Mouse (Mus musculus) intestine, postnatal 0 days (tissue): ENCODE data around the gene B4galt2. TPM values are rescaled to one million over a fixed set of nuclear protein-coding genes. Genes with fewer than 3 reads are reported as not detected.

Experiments
- ATAC-seq: fragments of 200-750 bp; cut with Nextera tagmentation; 2 replicates; pipeline ENCODE4 v1.8.0; 2017; ENCODE audit warnings: mild to moderate bottlenecking, moderate TSS enrichment, moderate library complexity
- H3K27ac ChIP-seq: fragments of 300-500 bp; sonication (generic); 2 replicates; pipeline ENCODE4 v1.5.1; 2014; ENCODE audit warnings: mild to moderate bottlenecking, low read depth, low read length, moderate library complexity
- H3K27me3 ChIP-seq: fragments of 300-500 bp; sonication (generic); replicated peaks from 2 replicates; pipeline ENCODE4 v1.6.1; 2014; ENCODE audit warnings: low read length, mixed read lengths; ENCODE audit not compliant: control insufficient read depth, insufficient read depth
- H3K36me3 ChIP-seq: fragments of 300-500 bp; sonication (generic); 2 replicates; pipeline ENCODE4 v1.6.1; 2014; ENCODE audit warnings: mild to moderate bottlenecking, moderate library complexity; ENCODE audit not compliant: control insufficient read depth, insufficient read depth
- H3K4me1 ChIP-seq: fragments of 300-500 bp; sonication (generic); replicated peaks from 2 replicates; pipeline ENCODE4 v1.6.1; 2014; ENCODE audit warnings: antibody characterized with exemption, low read length, mixed read lengths; ENCODE audit not compliant: control insufficient read depth, insufficient read depth
- H3K4me2 ChIP-seq: fragments of 300-500 bp; sonication (generic); replicated peaks from 2 replicates; pipeline ENCODE4 v1.6.1; 2014; ENCODE audit warnings: low read depth, mild to moderate bottlenecking, moderate library complexity
- H3K4me3 ChIP-seq: fragments of 300-500 bp; sonication (generic); 2 replicates; pipeline ENCODE4 v1.5.1; 2014; ENCODE audit warnings: low read depth, low read length
- H3K9ac ChIP-seq: fragments of 300-500 bp; sonication (generic); 2 replicates; pipeline ENCODE4 v1.6.1; 2014; ENCODE audit warnings: mild to moderate bottlenecking, low read depth, low read length
- H3K9me3 ChIP-seq: fragments of 300-500 bp; sonication (generic); 2 replicates; pipeline ENCODE4 v1.6.1; 2016; ENCODE audit warnings: mixed run types; ENCODE audit not compliant: control insufficient read depth
- CTCF ChIP-seq: sonication (generic); IDR thresholded peaks from 2 replicates; pipeline ENCODE4 v1.5.1; 2016; ENCODE audit warnings: low read depth, mild to moderate bottlenecking, control low read depth, antibody characterized with exemption, moderate library complexity
- WGBS: fragments of 180-500 bp; shearing (Covaris S2); extraction: QIAGEN DNeasy Blood & Tissue Kit; methylation state at CpG from one replicate; pipeline ENCODE4 v1.1.7; 2014; 5-methylcytosine and 5-hydroxymethylcytosine counted together
- polyA plus RNA-seq: library from polyadenylated mRNA; unstranded; fragments of >200 nt; fragmentation: Nextera tagmentation; extraction: Ambion mirVana; gene quantifications from 2 replicates; pipeline ENCODE4 v1.2.1, GENCODE M21; 2015

The B4galt2 gene
- polyA plus RNA-seq, 1 experiment from 2014 or later, result 8.7 TPM

DNA sequence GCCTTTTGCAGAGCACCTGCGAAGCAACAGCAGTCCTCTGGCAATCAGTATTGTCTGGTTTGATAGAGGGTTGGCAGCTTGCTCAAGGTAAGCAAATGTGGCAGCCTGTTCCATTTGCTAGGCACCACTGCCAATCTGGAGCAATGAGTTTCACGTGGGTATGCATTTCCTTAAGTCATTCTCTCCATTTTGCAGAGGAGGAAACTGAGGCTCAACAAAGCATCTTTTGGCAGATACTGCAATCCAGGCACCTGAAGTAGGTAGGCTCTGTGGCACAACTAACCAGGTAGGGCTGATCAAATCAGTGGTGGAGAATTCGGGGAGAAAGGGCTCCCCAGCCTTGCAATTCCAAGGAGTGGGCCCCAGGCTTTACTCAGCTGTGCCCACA lies 48.8 kb downstream of the B4galt2 start, which contains the start of gene Slc6a9:
Slc6a9 (plus strand) TSS at position 50 of the 388 bp plus-strand sequence.
- Histone ChIP-seq H3K4me1 (peaks cover 3% of the 10 kb centered on the region; the same call in 1 of the 2 replicates), H3K4me2 (peak within 1 kb of the TSS; percentile 99), H3K27me3 (0 out of 2 replicates have a peak, but pooled peaks cover 3% of the 10 kb centered on the region), H3K27ac (peak within 1 kb of the TSS; percentile 81), H3K36me3 (no peaks in the 10 kb centered on the region), H3K9ac (peak within 1 kb of the TSS; percentile 48), H3K9me3 (no peaks in the 10 kb centered on the region), H3K4me3 (peak within 1 kb of the TSS; percentile 78)
- no peak for ATAC-seq
- TF ChIP-seq CTCF, result no peak; the same call in 1 of the 2 replicates
- 34% methylated on average over 3 of the region's 3 CpGs for WGBS

DNA sequence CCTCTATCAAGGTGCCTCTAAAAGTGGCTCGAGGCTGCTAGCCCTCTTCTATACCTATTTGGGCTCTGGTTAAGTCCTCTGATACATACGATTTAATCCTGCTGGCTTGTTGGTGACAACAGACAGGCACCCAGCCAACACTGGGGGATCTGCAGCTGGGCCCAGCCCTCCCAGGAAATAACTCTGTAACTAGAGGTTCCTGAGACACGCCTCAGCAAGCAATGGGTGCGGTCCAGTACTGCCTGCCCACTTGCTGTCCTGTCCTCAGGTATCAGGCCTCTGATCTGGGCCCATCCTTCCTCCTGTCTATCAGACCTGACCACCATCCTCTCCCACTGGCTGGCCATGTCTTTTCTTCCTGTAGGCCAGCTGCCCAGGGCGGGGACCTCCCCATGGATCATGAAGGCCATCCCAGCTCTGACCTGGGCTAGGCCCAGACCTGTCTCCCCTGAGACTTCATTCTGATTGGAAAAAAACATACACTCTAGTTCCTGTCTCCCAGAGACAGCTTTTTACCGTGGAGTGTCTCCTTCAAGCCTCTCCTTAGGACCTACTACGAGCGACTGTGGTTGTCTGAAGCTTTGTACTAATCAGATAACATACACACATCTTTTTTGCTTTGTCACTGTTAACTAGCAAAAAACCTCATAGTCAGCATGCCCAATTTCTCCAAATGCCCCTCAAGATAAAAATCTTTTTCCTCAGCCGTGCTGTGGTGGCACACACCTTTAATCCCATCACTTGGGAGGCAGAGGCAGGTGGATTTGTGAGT lies 51.2 kb downstream of the B4galt2 start:
- no peak for TF ChIP-seq CTCF
- Histone ChIP-seq H3K4me2 (no peak overlapping the region), H3K9me3 (no peaks in the 10 kb centered on the region), H3K4me3 (no peak overlapping the region), H3K27me3 (0 out of 2 replicates have a peak, but pooled peaks cover 3% of the 10 kb centered on the region), H3K36me3 (no peaks in the 10 kb centered on the region), H3K4me1 (peaks cover 3% of the 10 kb centered on the region; the same call in 1 of the 2 replicates), H3K27ac (no peak overlapping the region), H3K9ac (no peak overlapping the region)
- no peak for ATAC-seq
- WGBS, result 56% methylated on average over 9 of the region's 9 CpGs

DNA sequence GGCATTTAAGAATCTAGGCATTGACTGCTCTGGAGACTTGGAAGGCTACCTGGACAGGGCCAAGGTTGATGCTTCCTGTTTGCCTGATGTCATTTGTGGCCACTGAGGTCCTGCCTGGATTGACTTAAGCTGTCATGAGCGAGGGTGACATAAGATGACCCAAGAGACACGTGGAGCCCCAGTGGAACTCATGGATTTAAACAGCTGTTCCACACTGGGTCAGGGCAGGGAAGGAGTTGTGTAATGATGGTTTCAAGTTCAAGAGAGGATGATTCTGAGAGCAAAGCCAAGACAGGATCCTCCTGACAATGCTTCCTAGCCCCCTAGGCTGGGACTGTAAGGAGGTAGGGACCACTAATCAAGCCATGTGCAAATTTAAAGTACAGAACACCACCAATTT lies 51.8 kb downstream of the B4galt2 start:
- H3K4me1 ChIP-seq, result peaks cover 3% of the 10 kb centered on the region; the same call in 1 of the 2 replicates
- no peaks in the 10 kb centered on the region for H3K9me3 ChIP-seq
- no peak overlapping the region for H3K4me2 ChIP-seq
- H3K9ac ChIP-seq, result no peak overlapping the region
- no peak for ATAC-seq
- H3K27ac ChIP-seq, result no peak overlapping the region
- H3K27me3 ChIP-seq, result 0 out of 2 replicates have a peak, but pooled peaks cover 3% of the 10 kb centered on the region
- 56% methylated on average over 2 of the region's 2 CpGs for WGBS
- H3K36me3 ChIP-seq, result no peaks in the 10 kb centered on the region
- no peak overlapping the region for H3K4me3 ChIP-seq
- TF ChIP-seq CTCF, result no peak

DNA sequence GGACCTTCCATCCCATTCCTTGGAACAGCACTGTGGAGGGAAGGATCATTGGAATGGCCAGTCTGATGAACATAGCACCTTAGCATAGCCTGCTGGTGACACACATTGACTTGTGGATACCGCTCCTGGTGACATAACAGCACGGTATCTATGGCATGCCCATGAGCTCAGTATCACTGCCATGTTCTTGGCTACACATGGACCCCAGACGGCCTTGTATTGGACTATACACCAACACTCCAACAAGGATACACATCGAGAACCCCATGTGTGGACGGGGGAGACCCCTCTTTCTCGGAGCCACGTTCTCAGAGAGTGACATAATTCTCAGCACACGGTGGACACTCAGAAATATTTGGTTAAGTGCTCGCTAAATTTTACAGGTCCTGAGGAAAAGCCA lies 52.5 kb downstream of the B4galt2 start:
- Histone ChIP-seq H3K36me3 (no peaks in the 10 kb centered on the region), H3K4me3 (no peak overlapping the region), H3K4me2 (no peak overlapping the region), H3K9me3 (no peaks in the 10 kb centered on the region), H3K4me1 (peaks cover 3% of the 10 kb centered on the region; the same call in 1 of the 2 replicates), H3K27me3 (0 out of 2 replicates have a peak, but pooled peaks cover 3% of the 10 kb centered on the region), H3K27ac (no peak overlapping the region), H3K9ac (no peak overlapping the region)
- TF ChIP-seq CTCF, result no peak
- no peak for ATAC-seq
- 94% methylated on average over 9 of the region's 9 CpGs for WGBS

DNA sequence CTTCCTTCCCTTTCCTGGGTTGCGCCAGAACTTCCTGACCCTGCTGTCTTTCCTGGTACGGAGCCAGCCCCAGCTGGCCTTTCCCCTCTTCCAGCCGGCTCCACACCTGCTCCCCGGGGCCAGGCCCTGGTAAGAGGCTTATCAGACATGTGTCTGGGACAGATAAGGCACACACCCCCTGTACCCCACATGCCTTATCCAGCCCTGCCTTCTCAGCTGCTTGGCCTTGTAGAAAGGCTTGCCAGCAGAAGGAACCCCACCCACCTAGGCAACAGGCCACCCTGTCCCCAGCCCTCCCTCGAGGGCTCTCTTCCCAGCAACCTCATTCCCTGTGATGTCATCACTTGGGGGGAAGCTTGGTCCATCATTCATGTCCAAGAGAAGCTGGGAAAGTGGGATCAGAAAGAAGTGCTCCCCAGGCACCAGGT lies 53.1 kb downstream of the B4galt2 start:
- Histone ChIP-seq H3K27ac (peak overlapping the region; percentile 54), H3K4me3 (no peak overlapping the region), H3K9ac (no peak overlapping the region), H3K4me1 (peaks cover 3% of the 10 kb centered on the region; the same call in 1 of the 2 replicates), H3K27me3 (0 out of 2 replicates have a peak, but pooled peaks cover 3% of the 10 kb centered on the region), H3K36me3 (no peaks in the 10 kb centered on the region), H3K9me3 (no peaks in the 10 kb centered on the region), H3K4me2 (peak overlapping the region; percentile 49)
- under 1% methylated on average over 5 of the region's 5 CpGs for WGBS
- TF ChIP-seq CTCF, result no peak
- ATAC-seq, result peak; percentile 93

DNA sequence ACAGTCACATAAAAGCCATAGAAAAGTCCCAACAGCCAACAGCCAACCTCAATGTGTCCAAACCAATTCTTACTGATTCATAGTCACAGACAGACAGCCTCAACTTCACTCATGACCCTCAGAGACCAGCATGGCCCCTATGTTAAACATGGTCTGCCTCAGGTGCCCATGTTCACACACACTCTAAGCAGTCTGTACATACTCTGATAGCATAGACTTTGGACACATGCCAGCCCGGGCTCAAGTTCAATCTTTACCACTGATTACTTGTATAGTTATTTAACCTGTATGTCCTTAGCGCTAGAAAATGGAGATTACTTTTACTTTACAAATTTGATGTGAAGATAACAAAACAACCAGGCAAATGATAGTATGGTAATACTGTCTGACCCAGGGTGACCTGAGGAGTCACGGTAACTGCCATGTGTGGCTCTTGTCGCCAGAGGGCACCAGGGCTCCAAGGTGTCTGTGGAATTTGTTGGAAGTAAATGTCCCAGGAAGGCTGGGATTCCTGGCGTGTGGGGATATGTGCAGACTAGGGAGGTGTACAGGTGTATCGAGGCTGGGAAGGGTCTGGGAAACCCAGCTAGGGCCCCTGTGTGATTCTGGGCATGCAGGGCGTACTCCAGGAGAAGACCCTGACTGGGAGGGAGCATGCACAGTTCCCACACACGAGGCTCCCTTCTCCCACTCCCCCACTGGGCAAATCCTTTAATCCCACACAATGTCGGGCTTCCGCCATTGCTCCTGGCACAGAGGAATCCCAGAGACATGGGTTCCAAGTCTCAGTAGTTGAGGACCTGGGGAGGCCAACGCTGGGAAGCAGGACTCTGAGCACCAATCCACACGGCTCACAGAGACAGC lies 53.8 kb downstream of the B4galt2 start:
- H3K4me1 ChIP-seq, result peaks cover 3% of the 10 kb centered on the region; the same call in 1 of the 2 replicates
- H3K27ac ChIP-seq, result peak overlapping the region; percentile 54
- peak; percentile 66 for ATAC-seq
- TF ChIP-seq CTCF, result peak; percentile 96
- H3K9ac ChIP-seq, result no peak overlapping the region
- 5% methylated on average over 12 of the region's 12 CpGs for WGBS
- no peaks in the 10 kb centered on the region for H3K9me3 ChIP-seq
- peak overlapping the region; percentile 49 for H3K4me2 ChIP-seq
- H3K36me3 ChIP-seq, result no peaks in the 10 kb centered on the region
- 0 out of 2 replicates have a peak, but pooled peaks cover under 1% of the 10 kb centered on the region for H3K27me3 ChIP-seq
- H3K4me3 ChIP-seq, result no peak overlapping the region
